Mouse (Mus musculus): Measurements from ENCODE around the gene Syna. TPM values are rescaled to one million over a fixed set of nuclear protein-coding genes. Genes with fewer than 3 reads are reported as not detected.

The Syna gene
- polyA plus RNA-seq, 1 experiment from 2014 or later: 0.07 TPM

DNA sequence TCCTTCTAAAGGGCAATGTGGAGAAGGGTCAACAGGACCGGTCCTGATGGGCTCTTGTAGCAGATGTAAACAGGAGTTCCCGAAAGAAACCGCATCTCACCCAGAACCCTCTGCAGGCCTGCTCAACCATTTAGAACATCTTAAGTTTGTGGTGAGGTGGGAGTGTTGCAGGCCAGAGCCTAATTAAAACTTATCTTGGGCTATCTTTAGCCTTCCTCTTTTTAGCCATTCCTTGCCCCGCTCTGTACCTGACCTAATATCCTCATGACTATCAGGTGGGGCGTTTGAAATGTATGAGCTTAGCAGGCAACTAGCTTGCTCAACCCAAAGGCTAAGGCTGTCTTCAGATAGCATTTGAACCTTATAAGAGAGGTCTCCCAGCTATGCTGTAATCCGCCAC is 5.7 kb upstream of the Syna start:
- 90% methylated on average over 6 of the region's 6 CpGs for WGBS

DNA sequence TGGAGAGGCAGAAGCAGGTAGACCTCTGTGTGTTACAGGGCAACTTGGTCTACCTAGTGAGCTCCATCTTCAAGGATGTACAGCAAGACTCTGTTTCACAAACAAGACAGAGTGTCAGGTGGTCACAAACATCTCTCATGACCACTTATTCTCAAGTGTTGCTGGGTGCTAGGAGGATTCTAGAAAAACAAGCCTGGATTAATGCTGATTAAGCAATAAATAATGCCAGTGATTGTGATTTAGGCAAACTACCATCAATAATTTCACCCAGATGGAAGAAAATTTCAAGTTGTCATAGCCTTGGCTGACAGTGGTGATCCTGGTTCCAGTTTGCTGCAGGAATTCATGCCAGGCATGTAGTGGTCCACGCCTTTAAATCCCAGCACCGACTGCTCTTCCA is 4.3 kb upstream of the Syna start:
- Histone ChIP-seq H3K9ac (ENCODE audit: low read length) (no peak overlapping the region), H3K27ac (replicated peaks) (no peak overlapping the region), H3K9me3 (ENCODE audit: control insufficient read depth, low read length) (no peaks in the 10 kb centered on the region), H3K4me1 (replicated peaks; ENCODE audit: control insufficient read depth, insufficient read depth) (no peaks in the 10 kb centered on the region), H3K36me3 (ENCODE audit: control insufficient read depth, insufficient read depth, low read length) (no peaks in the 10 kb centered on the region), H3K4me2 (replicated peaks; ENCODE audit: low read depth) (no peak overlapping the region), H3K27me3 (ENCODE audit: control insufficient read depth, insufficient read depth, low read length) (no peaks in the 10 kb centered on the region), H3K4me3 (ENCODE audit: low read depth, low read length) (no peak overlapping the region)
- DNase-seq (ENCODE audit: low spot score) (no peak), ATAC-seq (ENCODE audit: low FRiP score, low TSS enrichment) (no peak)
- TF ChIP-seq EP300 (optimal IDR thresholded peaks at IDR 0.05) (no peak), CTCF (IDR thresholded peaks at IDR 0.05; ENCODE audit: low read depth) (no peak)
- 94% methylated on average over 2 of the region's 2 CpGs for WGBS

More for the DNA sequence above, 5.7 kb upstream of the Syna start:
- TF ChIP-seq EP300 (optimal IDR thresholded peaks at IDR 0.05): no peak
- TF ChIP-seq CTCF (IDR thresholded peaks at IDR 0.05; ENCODE audit: low read depth): no peak
- H3K9me3 ChIP-seq (ENCODE audit: control insufficient read depth, low read length): no peaks in the 10 kb centered on the region
- no peaks in the 10 kb centered on the region for H3K27me3 ChIP-seq (ENCODE audit: control insufficient read depth, insufficient read depth, low read length)
- H3K36me3 ChIP-seq (ENCODE audit: control insufficient read depth, insufficient read depth, low read length): no peaks in the 10 kb centered on the region
- no peak overlapping the region for H3K4me2 ChIP-seq (replicated peaks; ENCODE audit: low read depth)
- H3K4me3 ChIP-seq (ENCODE audit: low read depth, low read length): no peak overlapping the region
- H3K27ac ChIP-seq (replicated peaks): no peak overlapping the region
- DNase-seq (ENCODE audit: low spot score) (no peak), ATAC-seq (ENCODE audit: low FRiP score, low TSS enrichment) (no peak)
- no peak overlapping the region for H3K9ac ChIP-seq (ENCODE audit: low read length)
- no peaks in the 10 kb centered on the region for H3K4me1 ChIP-seq (replicated peaks; ENCODE audit: control insufficient read depth, insufficient read depth)

- H3K36me3 ChIP-seq (ENCODE audit: control insufficient read depth, insufficient read depth, low read length): no peaks in the 10 kb centered on the region
- ATAC-seq (ENCODE audit: low FRiP score, low TSS enrichment): no peak
- no peaks in the 10 kb centered on the region for H3K4me1 ChIP-seq (replicated peaks; ENCODE audit: control insufficient read depth, insufficient read depth)
- no peak overlapping the region for H3K4me3 ChIP-seq (ENCODE audit: low read depth, low read length)
- no peaks in the 10 kb centered on the region for H3K27me3 ChIP-seq (ENCODE audit: control insufficient read depth, insufficient read depth, low read length)
- no peak overlapping the region for H3K4me2 ChIP-seq (replicated peaks; ENCODE audit: low read depth)
- H3K27ac ChIP-seq (replicated peaks): no peak overlapping the region
- no peaks in the 10 kb centered on the region for H3K9me3 ChIP-seq (ENCODE audit: control insufficient read depth, low read length)
- TF ChIP-seq EP300 (optimal IDR thresholded peaks at IDR 0.05) (no peak), CTCF (IDR thresholded peaks at IDR 0.05; ENCODE audit: low read depth) (no peak)
- WGBS: 74% methylated on average over 16 of the region's 16 CpGs
- no peak for DNase-seq (ENCODE audit: low spot score)
- no peak overlapping the region for H3K9ac ChIP-seq (ENCODE audit: low read length)
Observed at GRCm38 (mm10) chr5:134560450-134561171, 640 bp upstream of the Syna start.

DNA sequence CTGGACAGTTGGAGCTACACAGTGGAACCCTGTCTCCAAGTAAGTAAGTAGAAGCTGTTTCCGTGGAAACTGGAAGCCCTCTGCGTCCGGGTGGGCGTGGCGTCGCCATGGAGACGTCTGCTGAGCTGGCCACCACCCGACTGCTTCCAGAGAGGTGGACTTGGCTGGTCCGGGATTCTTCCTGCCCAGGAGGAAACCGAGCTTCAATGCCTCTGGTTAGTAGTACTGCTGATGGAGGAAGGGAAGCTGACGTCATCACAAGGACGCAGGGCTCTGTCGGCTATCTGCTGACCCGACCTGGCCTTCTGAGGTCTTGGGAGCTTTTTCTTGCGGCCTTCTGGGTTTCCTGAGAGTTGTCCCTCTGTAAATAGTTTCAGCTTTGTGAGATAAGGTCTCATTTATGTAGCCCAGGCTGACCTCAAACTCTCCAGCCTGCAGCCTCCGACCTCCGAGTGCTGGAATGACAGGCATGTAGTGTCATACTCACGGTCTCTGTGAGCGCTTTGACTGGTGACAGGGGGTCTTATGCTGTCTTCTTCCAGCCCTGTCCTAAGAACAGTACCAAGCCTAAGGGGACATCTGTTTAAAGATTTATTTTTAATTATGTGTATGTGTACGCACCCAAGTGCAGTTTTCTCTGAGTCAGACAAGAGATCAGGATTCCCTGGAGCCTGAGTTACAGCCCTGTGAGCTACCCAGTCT is 4.4 kb downstream of the Syna start:
- ATAC-seq (ENCODE audit: low FRiP score, low TSS enrichment): no peak
- Histone ChIP-seq H3K4me1 (replicated peaks; ENCODE audit: control insufficient read depth, insufficient read depth) (peaks cover 7% of the 10 kb centered on the region), H3K4me3 (ENCODE audit: low read depth, low read length) (no peak overlapping the region), H3K4me2 (replicated peaks; ENCODE audit: low read depth) (0 out of 2 replicates have a peak overlapping the region, but pooled peaks have one; percentile 8), H3K27ac (replicated peaks) (peak overlapping the region; percentile 56), H3K36me3 (ENCODE audit: control insufficient read depth, insufficient read depth, low read length) (no peaks in the 10 kb centered on the region), H3K9me3 (ENCODE audit: control insufficient read depth, low read length) (no peaks in the 10 kb centered on the region), H3K27me3 (ENCODE audit: control insufficient read depth, insufficient read depth, low read length) (no peaks in the 10 kb centered on the region), H3K9ac (ENCODE audit: low read length) (peak overlapping the region; percentile 18; the same call in 1 of the 2 replicates)
- TF ChIP-seq CTCF (IDR thresholded peaks at IDR 0.05; ENCODE audit: low read depth) (no peak), EP300 (optimal IDR thresholded peaks at IDR 0.05) (no peak)
- peak; percentile 71 for DNase-seq (ENCODE audit: low spot score)
- 11% methylated on average over 20 of the region's 20 CpGs for WGBS

- Histone ChIP-seq H3K4me1 (replicated peaks; ENCODE audit: control insufficient read depth, insufficient read depth) (peaks cover 10% of the 10 kb centered on the region), H3K36me3 (ENCODE audit: control insufficient read depth, insufficient read depth, low read length) (no peaks in the 10 kb centered on the region), H3K9me3 (ENCODE audit: control insufficient read depth, low read length) (no peaks in the 10 kb centered on the region), H3K9ac (ENCODE audit: low read length) (no peak overlapping the region), H3K4me3 (ENCODE audit: low read depth, low read length) (no peak overlapping the region), H3K27me3 (ENCODE audit: control insufficient read depth, insufficient read depth, low read length) (no peaks in the 10 kb centered on the region), H3K4me2 (replicated peaks; ENCODE audit: low read depth) (no peak overlapping the region), H3K27ac (replicated peaks) (no peak overlapping the region)
- TF ChIP-seq EP300 (optimal IDR thresholded peaks at IDR 0.05) (no peak), CTCF (IDR thresholded peaks at IDR 0.05; ENCODE audit: low read depth) (no peak)
- no peak for DNase-seq (ENCODE audit: low spot score)
- no peak for ATAC-seq (ENCODE audit: low FRiP score, low TSS enrichment)
- 64% methylated on average over 5 of the region's 5 CpGs for WGBS
Observed at GRCm38 (mm10) chr5:134553951-134554546, 5.9 kb downstream of the Syna start.
